Mouse (Mus musculus) embryonic facial prominence, embryonic 14.5 days (tissue): ENCODE measurements at regions not wholly inside any gene's neighbourhood (a gene's known extent, or its start where the extent isn't known, plus 50 kb on each side); places are given as distances from the start of the nearest gene placed in this dataset.

ENCODE experiments used
- ATAC-seq: fragments of 200-750 bp; cut with Nextera tagmentation; 2 replicates; pipeline ENCODE4 v1.8.0; 2017; ENCODE audit warnings: low read depth, moderate number of reproducible peaks, moderate TSS enrichment
- DNase-seq: peaks from one replicate; pipeline ENCODE4 v3.0.0-alpha.2; 2015; ENCODE audit warnings: low spot score
- H3K27ac ChIP-seq: fragments of 300-500 bp; sonication (generic); replicated peaks from 2 replicates; pipeline ENCODE4 v1.5.1; 2014; ENCODE audit warnings: low read depth, mild to moderate bottlenecking, low read length, moderate library complexity
- H3K27me3 ChIP-seq: fragments of 300-500 bp; sonication (generic); replicated peaks from 2 replicates; pipeline ENCODE4 v1.6.1; 2014; ENCODE audit warnings: low read length; ENCODE audit not compliant: control insufficient read depth, insufficient read depth
- H3K36me3 ChIP-seq: fragments of 300-500 bp; sonication (generic); 2 replicates; pipeline ENCODE4 v1.6.1; 2014; ENCODE audit warnings: low read length, mixed read lengths; ENCODE audit not compliant: control insufficient read depth, insufficient read depth
- H3K4me1 ChIP-seq: fragments of 300-500 bp; sonication (generic); 2 replicates; pipeline ENCODE4 v1.6.1; 2014; ENCODE audit warnings: antibody characterized with exemption, low read length; ENCODE audit not compliant: control insufficient read depth, insufficient read depth
- H3K4me2 ChIP-seq: fragments of 300-500 bp; sonication (generic); 2 replicates; pipeline ENCODE4 v1.6.1; 2014; ENCODE audit warnings: low read depth, mild to moderate bottlenecking, low read length, moderate library complexity, mixed read lengths
- H3K4me3 ChIP-seq: fragments of 300-500 bp; sonication (generic); 2 replicates; pipeline ENCODE4 v1.5.1; 2014; ENCODE audit warnings: low read depth, mild to moderate bottlenecking, low read length
- H3K9ac ChIP-seq: fragments of 300-500 bp; sonication (generic); 2 replicates; pipeline ENCODE4 v1.6.1; 2014; ENCODE audit warnings: low read depth, mild to moderate bottlenecking, low read length, moderate library complexity, mixed read lengths
- H3K9me3 ChIP-seq: fragments of 300-500 bp; sonication (generic); 2 replicates; pipeline ENCODE4 v1.6.1; 2016; ENCODE audit warnings: low read length; ENCODE audit not compliant: control insufficient read depth
- WGBS: fragments of 180-500 bp; shearing (Covaris S2); extraction: QIAGEN DNeasy Blood & Tissue Kit; methylation state at CpG from one replicate; pipeline ENCODE4 v1.1.7; 2014; 5-methylcytosine and 5-hydroxymethylcytosine counted together

GRCm38 (mm10) chr12:107438506-107438905 lies 49.9 kb upstream of the 3110018I06Rik start:
- Histone ChIP-seq H3K27ac (no peak overlapping the region), H3K9me3 (no peaks in the 10 kb centered on the region), H3K27me3 (no peaks in the 10 kb centered on the region), H3K4me3 (no peak overlapping the region), H3K9ac (no peak overlapping the region), H3K4me1 (no peaks in the 10 kb centered on the region), H3K4me2 (no peak overlapping the region), H3K36me3 (no peaks in the 10 kb centered on the region)
- ATAC-seq (no peak), DNase-seq (no peak)
- WGBS = 71% methylated on average over 4 of the region's 4 CpGs
